Mouse (Mus musculus) bone marrow macrophage, adult 2 months (primary cell): ENCODE measurements at regions not wholly inside any gene's neighbourhood (a gene's known extent, or its start where the extent isn't known, plus 50 kb on each side); places are given as distances from the start of the nearest gene placed in this dataset.

Source experiments
- CTCF ChIP-seq: IDR thresholded peaks from 2 replicates; pipeline ENCODE4 v1.5.1; 2012; ENCODE audit warnings: low read depth, mild to moderate bottlenecking, low read length, moderate library complexity
- POLR2A ChIP-seq: IDR thresholded peaks from 2 replicates; pipeline ENCODE4 v1.6.1; 2012; ENCODE audit warnings: mild to moderate bottlenecking, low read depth, low read length, borderline replicate concordance

- TF ChIP-seq CTCF (no peak), POLR2A (no peak)
Measured at GRCm38 (mm10) chrX:159155786-159156185, 54.3 kb upstream of the Rps6ka3 start.
